Mouse (Mus musculus): ENCODE data around the gene Tinf2. TPM values are rescaled to one million over a fixed set of nuclear protein-coding genes. Genes with fewer than 3 reads are reported as not detected.

The Tinf2 gene
- polyA plus RNA-seq, 1 experiment: 26.8 TPM

- H3K4me3 ChIP-seq (ENCODE audit: control insufficient read depth, low read depth, low read length): peak within 1 kb of the TSS; percentile 82
- no peaks in the 10 kb centered on the region for H3K36me3 ChIP-seq (ENCODE audit: control insufficient read depth, insufficient read depth, low read length)
- H3K27ac ChIP-seq (ENCODE audit: control insufficient read depth, insufficient read depth, low read depth, low read length): no peak within 1 kb of the TSS
- H3K27me3 ChIP-seq (ENCODE audit: control insufficient read depth, insufficient read depth, low read length): no peaks in the 10 kb centered on the region
- peaks cover 1% of the 10 kb centered on the region; the same call in 1 of the 2 replicates for H3K4me1 ChIP-seq (ENCODE audit: control insufficient read depth, insufficient read depth, low read length)
- TF ChIP-seq CTCF (IDR thresholded peaks at IDR 0.05; ENCODE audit: control insufficient read depth, insufficient read depth, insufficient replicate concordance, low read depth, low read length): no peak
- peak; percentile 24; the same call in 1 of the 2 replicates for TF ChIP-seq POLR2A (IDR thresholded peaks at IDR 0.05; ENCODE audit: control insufficient read depth, low read depth, low read length)
Observed at GRCm38 (mm10) chr14:55649884-55650283, 31.7 kb downstream of the Tinf2 start, which contains the start of gene Tssk4. Gene Tssk4 (plus strand): TSS chr14:55650184.

GRCm38 (mm10) chr14:55644261-55644888, 37.2 kb downstream of the Tinf2 start:
- TF ChIP-seq POLR2A (IDR thresholded peaks at IDR 0.05; ENCODE audit: control insufficient read depth, low read depth, low read length) (no peak), CTCF (IDR thresholded peaks at IDR 0.05; ENCODE audit: control insufficient read depth, insufficient read depth, insufficient replicate concordance, low read depth, low read length) (no peak)
- Histone ChIP-seq H3K4me3 (ENCODE audit: control insufficient read depth, low read depth, low read length) (peak overlapping the region; percentile 73), H3K4me1 (ENCODE audit: control insufficient read depth, insufficient read depth, low read length) (peaks cover 9% of the 10 kb centered on the region), H3K27ac (ENCODE audit: control insufficient read depth, insufficient read depth, low read depth, low read length) (peak overlapping the region; percentile 32), H3K36me3 (ENCODE audit: control insufficient read depth, insufficient read depth, low read length) (0 out of 2 replicates have a peak, but pooled peaks cover 1% of the 10 kb centered on the region), H3K27me3 (ENCODE audit: control insufficient read depth, insufficient read depth, low read length) (no peaks in the 10 kb centered on the region)

GRCm38 (mm10) chr14:55643060-55643907, 38.3 kb downstream of the Tinf2 start, which contains the start of gene Tm9sf1:
Gene Tm9sf1 (minus strand): TSS chr14:55643806.
- 0 out of 2 replicates have a peak, but pooled peaks cover 1% of the 10 kb centered on the region for H3K36me3 ChIP-seq (ENCODE audit: control insufficient read depth, insufficient read depth, low read length)
- peak within 1 kb of the TSS; percentile 93 for H3K27ac ChIP-seq (ENCODE audit: control insufficient read depth, insufficient read depth, low read depth, low read length)

GRCm38 (mm10) chr14:55642679-55643059, 39.0 kb downstream of the Tinf2 start:
- H3K36me3 ChIP-seq (ENCODE audit: control insufficient read depth, insufficient read depth, low read length): 0 out of 2 replicates have a peak, but pooled peaks cover 1% of the 10 kb centered on the region
- H3K27me3 ChIP-seq (ENCODE audit: control insufficient read depth, insufficient read depth, low read length): no peaks in the 10 kb centered on the region
- H3K4me1 ChIP-seq (ENCODE audit: control insufficient read depth, insufficient read depth, low read length): peaks cover 9% of the 10 kb centered on the region
- no peak for TF ChIP-seq CTCF (IDR thresholded peaks at IDR 0.05; ENCODE audit: control insufficient read depth, insufficient read depth, insufficient replicate concordance, low read depth, low read length)
- TF ChIP-seq POLR2A (IDR thresholded peaks at IDR 0.05; ENCODE audit: control insufficient read depth, low read depth, low read length): no peak
- H3K4me3 ChIP-seq (ENCODE audit: control insufficient read depth, low read depth, low read length): peak overlapping the region; percentile 87
- H3K27ac ChIP-seq (ENCODE audit: control insufficient read depth, insufficient read depth, low read depth, low read length): peak overlapping the region; percentile 93

More at GRCm38 (mm10) chr14:55643060-55643907, 38.3 kb downstream of the Tinf2 start, which contains the start of gene Tm9sf1:
- H3K27me3 ChIP-seq (ENCODE audit: control insufficient read depth, insufficient read depth, low read length): no peaks in the 10 kb centered on the region
- peak within 1 kb of the TSS; percentile 87 for H3K4me3 ChIP-seq (ENCODE audit: control insufficient read depth, low read depth, low read length)
- TF ChIP-seq POLR2A (IDR thresholded peaks at IDR 0.05; ENCODE audit: control insufficient read depth, low read depth, low read length) (peak; percentile 69), CTCF (IDR thresholded peaks at IDR 0.05; ENCODE audit: control insufficient read depth, insufficient read depth, insufficient replicate concordance, low read depth, low read length) (no peak)
- peaks cover 9% of the 10 kb centered on the region for H3K4me1 ChIP-seq (ENCODE audit: control insufficient read depth, insufficient read depth, low read length)

DNA sequence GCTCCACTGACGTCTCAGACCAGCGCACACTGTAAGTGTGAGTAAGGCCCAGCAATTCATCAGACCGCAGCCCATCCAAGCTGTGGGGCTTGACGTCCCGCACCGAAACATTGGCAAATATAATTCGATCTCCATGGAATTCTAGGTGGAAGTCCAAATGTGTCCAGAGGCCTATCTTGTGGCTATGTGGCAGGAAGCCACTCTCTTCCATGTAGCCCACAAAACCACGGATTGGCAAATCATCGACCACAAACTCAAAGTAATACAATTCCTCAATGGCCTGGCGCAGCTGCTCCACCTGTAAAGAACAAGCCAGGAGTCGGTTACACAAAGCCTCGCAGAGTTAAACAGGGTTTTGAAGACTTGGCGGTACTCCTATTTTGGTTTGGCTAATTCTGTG, 40.3 kb downstream of the Tinf2 start:
- H3K4me1 ChIP-seq (ENCODE audit: control insufficient read depth, insufficient read depth, low read length): peaks cover 10% of the 10 kb centered on the region
- H3K27ac ChIP-seq (ENCODE audit: control insufficient read depth, insufficient read depth, low read depth, low read length): no peak overlapping the region
- H3K27me3 ChIP-seq (ENCODE audit: control insufficient read depth, insufficient read depth, low read length): no peaks in the 10 kb centered on the region
- H3K36me3 ChIP-seq (ENCODE audit: control insufficient read depth, insufficient read depth, low read length): peaks cover 3% of the 10 kb centered on the region; the same call in 1 of the 2 replicates
- no peak overlapping the region for H3K4me3 ChIP-seq (ENCODE audit: control insufficient read depth, low read depth, low read length)
- TF ChIP-seq POLR2A (IDR thresholded peaks at IDR 0.05; ENCODE audit: control insufficient read depth, low read depth, low read length) (no peak), CTCF (IDR thresholded peaks at IDR 0.05; ENCODE audit: control insufficient read depth, insufficient read depth, insufficient replicate concordance, low read depth, low read length) (no peak)

DNA sequence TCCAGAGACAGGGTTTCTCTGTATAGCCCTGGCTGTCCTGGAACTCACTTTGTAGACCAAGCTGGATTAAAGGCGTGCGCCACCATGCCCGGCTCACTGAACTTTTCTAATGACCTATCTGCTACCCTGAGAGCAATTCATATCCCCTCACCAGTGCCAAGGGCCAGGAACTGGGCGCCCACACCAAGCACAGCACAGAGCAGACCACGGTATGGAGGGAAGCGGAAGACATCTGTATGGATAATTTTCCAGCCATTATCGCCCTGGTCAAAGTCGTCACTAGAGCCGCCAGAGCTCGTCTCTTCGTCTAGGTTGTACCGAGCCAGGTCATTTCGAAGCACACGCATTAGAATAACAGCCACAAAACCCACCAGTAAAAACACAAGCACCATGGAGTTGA, 40.8 kb downstream of the Tinf2 start:
- Histone ChIP-seq H3K4me3 (ENCODE audit: control insufficient read depth, low read depth, low read length) (no peak overlapping the region), H3K4me1 (ENCODE audit: control insufficient read depth, insufficient read depth, low read length) (peaks cover 12% of the 10 kb centered on the region), H3K27ac (ENCODE audit: control insufficient read depth, insufficient read depth, low read depth, low read length) (no peak overlapping the region), H3K27me3 (ENCODE audit: control insufficient read depth, insufficient read depth, low read length) (no peaks in the 10 kb centered on the region), H3K36me3 (ENCODE audit: control insufficient read depth, insufficient read depth, low read length) (peaks cover 4% of the 10 kb centered on the region; the same call in 1 of the 2 replicates)
- TF ChIP-seq CTCF (IDR thresholded peaks at IDR 0.05; ENCODE audit: control insufficient read depth, insufficient read depth, insufficient replicate concordance, low read depth, low read length) (no peak), POLR2A (IDR thresholded peaks at IDR 0.05; ENCODE audit: control insufficient read depth, low read depth, low read length) (no peak)

DNA sequence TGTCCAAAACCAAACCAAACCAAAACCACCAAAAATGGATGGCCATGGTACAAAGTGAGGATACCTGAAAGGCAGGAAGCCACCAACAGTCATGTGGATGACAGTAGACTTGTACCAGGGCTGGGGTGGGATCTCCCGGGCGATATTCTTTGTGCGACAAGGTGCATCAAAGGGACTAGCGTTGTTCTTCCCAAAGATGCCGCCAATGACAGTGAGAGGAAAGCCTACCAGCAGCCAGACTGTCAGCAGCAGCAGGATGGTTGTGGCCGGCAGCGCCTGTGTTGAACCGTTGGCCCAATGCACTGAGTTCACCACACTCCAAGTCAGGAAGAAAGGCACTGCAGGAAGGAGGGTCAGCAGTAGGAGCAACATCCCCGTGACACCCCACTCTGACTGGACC, 43.8 kb downstream of the Tinf2 start, which contains the start of gene Gm49378:
Gm49378 (minus strand) TSS at position 101 of the 400 bp plus-strand sequence.
- TF ChIP-seq POLR2A (IDR thresholded peaks at IDR 0.05; ENCODE audit: control insufficient read depth, low read depth, low read length) (no peak), CTCF (IDR thresholded peaks at IDR 0.05; ENCODE audit: control insufficient read depth, insufficient read depth, insufficient replicate concordance, low read depth, low read length) (no peak)

More for the DNA sequence above, 43.8 kb downstream of the Tinf2 start, which contains the start of gene Gm49378:
- H3K4me3 ChIP-seq (ENCODE audit: control insufficient read depth, low read depth, low read length): peak within 1 kb of the TSS; percentile 29; the same call in 1 of the 2 replicates
- H3K36me3 ChIP-seq (ENCODE audit: control insufficient read depth, insufficient read depth, low read length): peaks cover 5% of the 10 kb centered on the region
- H3K4me1 ChIP-seq (ENCODE audit: control insufficient read depth, insufficient read depth, low read length): peaks cover 9% of the 10 kb centered on the region
- H3K27ac ChIP-seq (ENCODE audit: control insufficient read depth, insufficient read depth, low read depth, low read length): no peak within 1 kb of the TSS
- no peaks in the 10 kb centered on the region for H3K27me3 ChIP-seq (ENCODE audit: control insufficient read depth, insufficient read depth, low read length)

Data from testis, adult 2 months (tissue).